Mouse (Mus musculus) brown adipose tissue, adult 24 weeks (tissue): Measurements from ENCODE around the gene Prc1. TPM values are rescaled to one million over a fixed set of nuclear protein-coding genes. Genes with fewer than 3 reads are reported as not detected.
A peak's percentile ranks its signal among the peaks of the same experiment; 100 is the strongest.

ENCODE experiments used
- H3K27ac ChIP-seq: fragments of 200-500 bp; replicated peaks from 2 replicates; pipeline ENCODE4 v1.5.1; 2012; ENCODE audit warnings: low read depth, mild to moderate bottlenecking, low read length
- H3K4me1 ChIP-seq: fragments of 200-500 bp; 2 replicates; pipeline ENCODE4 v1.6.1; 2012; ENCODE audit warnings: low read length, mixed read lengths; ENCODE audit not compliant: control insufficient read depth, insufficient read depth, insufficient read length
- H3K4me3 ChIP-seq: fragments of 200-500 bp; 2 replicates; pipeline ENCODE4 v1.5.1; 2012; ENCODE audit warnings: low read depth, mild to moderate bottlenecking, low read length, moderate library complexity; ENCODE audit not compliant: insufficient read depth
- polyA plus RNA-seq: library from polyadenylated mRNA; stranded (reverse); fragments of >200 nt; gene quantifications from 2 replicates; pipeline ENCODE4 v1.2.4, GENCODE M21; 2012; ENCODE audit not compliant: missing spikeins, insufficient read depth, insufficient read length

Prc1 gene
- polyA plus RNA-seq, 1 experiment = 1.3 TPM

- Histone ChIP-seq H3K4me3 (peak overlapping the region; percentile 91), H3K27ac (peak overlapping the region; percentile 79)
These were observed 45.8 kb downstream of the Prc1 start for GRCm38 (mm10) chr7:80339793-80340628.

GRCm38 (mm10) chr7:80340793-80341192 is 46.5 kb downstream of the Prc1 start, which contains the start of gene Unc45a:
Unc45a (minus strand) TSS chr7:80341005.
- H3K27ac ChIP-seq = peak within 1 kb of the TSS; percentile 79
- H3K4me3 ChIP-seq = peak within 1 kb of the TSS; percentile 91
- peaks cover 8% of the 10 kb centered on the region for H3K4me1 ChIP-seq

More at GRCm38 (mm10) chr7:80339793-80340628, 45.8 kb downstream of the Prc1 start:
- peaks cover 8% of the 10 kb centered on the region for H3K4me1 ChIP-seq

DNA sequence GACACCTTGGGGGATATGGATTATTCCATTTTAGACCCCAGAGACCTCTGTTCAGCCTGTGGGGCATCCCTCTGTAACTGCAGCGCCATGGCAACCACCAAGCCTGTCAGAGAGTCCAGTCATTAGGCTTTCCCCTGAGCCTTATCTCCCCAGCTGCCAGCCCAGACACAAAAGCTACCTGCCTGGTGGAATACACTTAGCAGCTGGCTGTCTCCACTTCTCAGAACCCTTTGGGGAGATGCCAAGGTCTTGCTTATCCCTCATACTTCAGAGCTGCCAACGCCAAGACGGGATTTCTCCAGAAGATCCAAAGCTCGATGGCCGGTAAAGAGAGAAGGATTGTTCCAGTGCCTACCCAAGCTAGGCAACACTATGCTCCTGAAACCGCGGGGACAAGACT is 47.5 kb downstream of the Prc1 start:
- Histone ChIP-seq H3K27ac (no peak overlapping the region), H3K4me1 (peaks cover 8% of the 10 kb centered on the region), H3K4me3 (no peak overlapping the region)

GRCm38 (mm10) chr7:80342858-80343257 is 48.6 kb downstream of the Prc1 start, which contains the start of gene Hddc3:
Hddc3 (plus strand) TSS chr7:80343104.
- Histone ChIP-seq H3K4me1 (peaks cover 11% of the 10 kb centered on the region), H3K27ac (peak within 1 kb of the TSS; percentile 66)

GRCm38 (mm10) chr7:80343270-80344018 is 49.2 kb downstream of the Prc1 start:
- peak overlapping the region; percentile 66 for H3K4me3 ChIP-seq
- peaks cover 11% of the 10 kb centered on the region for H3K4me1 ChIP-seq
- peak overlapping the region; percentile 66 for H3K27ac ChIP-seq

More at GRCm38 (mm10) chr7:80342858-80343257, 48.6 kb downstream of the Prc1 start, which contains the start of gene Hddc3:
- peak within 1 kb of the TSS; percentile 66 for H3K4me3 ChIP-seq

DNA sequence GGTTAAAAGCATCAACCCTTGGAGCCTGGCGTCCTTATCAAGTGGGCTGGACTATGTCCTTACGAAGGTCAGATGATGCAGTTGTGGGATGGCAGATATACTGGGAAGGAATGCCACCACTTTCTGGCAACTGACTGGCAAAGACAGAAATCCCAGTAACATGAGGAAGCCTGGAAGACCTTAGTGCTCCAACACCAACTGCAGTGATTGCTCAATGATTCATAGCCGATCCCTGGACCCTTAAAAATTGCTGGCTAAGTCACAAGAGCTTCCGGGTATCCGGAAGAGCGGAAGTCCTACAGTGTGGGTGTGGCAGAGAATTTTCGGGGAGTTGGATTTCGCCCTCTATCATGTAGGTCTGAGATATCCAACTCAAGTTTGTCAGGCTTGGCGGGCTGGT is 51.9 kb downstream of the Prc1 start:
- H3K4me1 ChIP-seq = peaks cover 7% of the 10 kb centered on the region
- H3K4me3 ChIP-seq = no peak overlapping the region
- no peak overlapping the region for H3K27ac ChIP-seq

GRCm38 (mm10) chr7:80346830-80347229 is 52.6 kb downstream of the Prc1 start:
- H3K27ac ChIP-seq = no peak overlapping the region
- H3K4me1 ChIP-seq = peaks cover 7% of the 10 kb centered on the region
- H3K4me3 ChIP-seq = no peak overlapping the region

DNA sequence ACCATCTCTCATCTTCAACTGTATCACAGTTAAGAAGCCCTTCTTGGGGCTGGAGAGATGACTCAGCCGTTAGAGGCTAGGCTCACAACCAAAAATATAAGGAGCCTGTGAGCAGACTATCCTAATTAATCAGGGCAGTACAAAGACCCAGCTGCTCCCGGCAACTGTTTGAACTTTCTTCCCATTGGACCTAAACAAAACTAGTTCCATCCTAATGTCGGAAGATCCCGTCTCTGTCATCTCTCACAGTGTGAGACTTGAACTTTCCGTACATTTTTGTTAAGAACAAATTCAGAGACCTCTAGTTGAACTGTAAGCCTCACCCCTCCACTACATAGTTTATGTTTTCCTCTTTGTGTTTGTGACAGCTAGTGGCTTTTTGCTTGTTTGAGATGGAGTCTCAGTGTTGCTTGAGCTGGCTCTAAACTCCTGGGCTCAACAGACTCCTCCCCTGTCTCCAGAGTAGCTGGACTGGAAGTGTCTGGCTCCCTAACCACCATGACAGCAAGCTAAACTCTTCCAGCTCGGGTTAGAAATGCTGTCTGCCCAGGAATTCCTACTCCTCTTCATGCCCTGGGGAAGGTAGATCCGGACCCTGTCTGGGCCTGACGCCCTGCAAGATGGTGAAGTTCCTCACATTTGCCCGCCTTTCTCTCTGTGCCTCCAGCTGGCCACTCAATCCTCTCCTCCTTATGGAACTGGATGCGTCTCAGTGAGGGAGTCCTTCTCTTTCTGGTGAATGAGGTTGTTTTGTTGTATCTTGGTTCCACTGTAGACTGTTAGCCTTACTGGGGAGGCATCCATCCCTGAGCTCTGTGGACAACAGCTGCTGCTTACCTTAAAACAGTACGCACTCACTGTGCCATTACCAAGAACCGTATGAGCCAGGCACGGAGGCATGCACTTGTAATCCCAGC is 53.7 kb downstream of the Prc1 start:
- H3K4me3 ChIP-seq = no peak overlapping the region
- no peak overlapping the region for H3K27ac ChIP-seq
- H3K4me1 ChIP-seq = peaks cover 7% of the 10 kb centered on the region

- no peak overlapping the region for H3K4me3 ChIP-seq
- H3K27ac ChIP-seq = no peak overlapping the region
- peaks cover 3% of the 10 kb centered on the region; the same call in 1 of the 2 replicates for H3K4me1 ChIP-seq
These were observed 56.6 kb downstream of the Prc1 start for GRCm38 (mm10) chr7:80350808-80351207.

DNA sequence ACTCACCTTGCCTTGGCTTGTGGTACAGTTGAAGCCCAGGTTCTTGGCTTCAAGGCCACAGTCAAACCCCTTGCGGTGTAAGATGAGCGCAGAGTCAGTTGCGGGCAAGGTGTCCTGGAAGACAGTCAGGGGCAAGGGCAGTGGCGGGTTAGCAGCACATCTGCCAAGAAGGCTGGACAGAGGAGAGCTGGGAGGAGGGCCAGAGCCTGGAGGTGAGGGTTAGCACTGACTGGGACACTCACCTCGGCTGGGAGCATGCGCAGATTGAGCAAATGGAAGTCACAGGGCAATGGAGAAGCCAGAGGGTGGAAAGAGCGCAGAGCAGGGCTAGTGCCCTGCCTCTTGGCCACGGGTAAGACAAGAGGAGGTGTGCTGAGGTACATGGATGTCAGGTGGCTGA is 58.7 kb downstream of the Prc1 start:
- H3K27ac ChIP-seq = peak overlapping the region; percentile 59
- H3K4me3 ChIP-seq = peak overlapping the region; percentile 8; the same call in 1 of the 2 replicates
- 0 out of 2 replicates have a peak, but pooled peaks cover 2% of the 10 kb centered on the region for H3K4me1 ChIP-seq

- no peak overlapping the region for H3K4me3 ChIP-seq
- no peak overlapping the region for H3K27ac ChIP-seq
- 0 out of 2 replicates have a peak, but pooled peaks cover 2% of the 10 kb centered on the region for H3K4me1 ChIP-seq
These were observed 62.1 kb downstream of the Prc1 start for GRCm38 (mm10) chr7:80356351-80356750.

DNA sequence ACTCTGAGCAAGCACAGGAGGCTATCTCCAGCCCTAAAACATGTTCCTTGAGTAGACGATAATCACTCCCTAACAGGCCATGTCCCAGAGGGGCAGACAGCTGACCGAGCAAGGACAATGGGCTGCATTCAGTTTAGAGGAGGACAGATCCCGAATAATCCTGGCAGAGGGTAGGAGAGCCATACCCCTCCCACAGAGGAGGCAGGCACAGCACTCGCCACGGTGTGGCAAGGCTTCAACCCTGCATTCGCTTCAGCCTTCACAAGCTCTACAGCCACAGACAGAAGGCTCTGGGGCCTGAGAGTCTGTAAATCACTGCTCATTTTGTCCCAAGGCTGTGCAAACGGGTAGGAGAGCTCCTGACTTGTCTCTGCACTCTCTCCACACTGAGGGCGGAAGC is 62.9 kb downstream of the Prc1 start:
- Histone ChIP-seq H3K4me3 (no peak overlapping the region), H3K27ac (peak overlapping the region; percentile 92), H3K4me1 (0 out of 2 replicates have a peak, but pooled peaks cover 2% of the 10 kb centered on the region)

- 0 out of 2 replicates have a peak, but pooled peaks cover 2% of the 10 kb centered on the region for H3K4me1 ChIP-seq
- peak overlapping the region; percentile 92 for H3K27ac ChIP-seq
- H3K4me3 ChIP-seq = no peak overlapping the region
These were observed 63.8 kb downstream of the Prc1 start for GRCm38 (mm10) chr7:80358039-80358438.

GRCm38 (mm10) chr7:80360435-80360834 is 66.2 kb downstream of the Prc1 start:
- Histone ChIP-seq H3K4me3 (no peak overlapping the region), H3K27ac (no peak overlapping the region), H3K4me1 (0 out of 2 replicates have a peak, but pooled peaks cover 2% of the 10 kb centered on the region)
